13 mouse cellular contexts compared by ENCODE assay signal in genomic region chr12:36721223-36721622, GRCm38 (mm10).
DNase-seq lines count a peak whose midpoint lies in the region; ATAC-seq lines count a peak whose summit lies in the region.
"Had no signal": no experiment of that assay in that cellular context is flagged by ENCODE, and none has a peak within 500 bp of the region (broad histone marks: within the 10 kb centered on the region; RNA-seq: fewer than 3 reads in every experiment).

No protein-coding gene starts in this region.

- H3K4me3 ChIP-seq in hindbrain, embryonic 11.5 days (ENCODE audit: low read depth, low read length), result no peak overlapping the region
- H3K4me3 ChIP-seq in hindbrain, embryonic 16.5 days (ENCODE audit: low read length), result no peak overlapping the region
- H3K4me3 ChIP-seq in forebrain, embryonic 16.5 days (replicated peaks; ENCODE audit: low read length), result no peak overlapping the region
- H3K4me3 ChIP-seq in limb, embryonic 11.5 days (ENCODE audit: low read depth, low read length), result no peak overlapping the region

- no peak for DNase-seq in hindbrain, embryonic 11.5 days (ENCODE audit: low spot score)
- DNase-seq in embryo, embryonic 10.5 days (ENCODE audit: low spot score), result peak; percentile 49
- DNase-seq in limb, embryonic 11.5 days (ENCODE audit: low spot score), result peak; percentile 58
- no peak for DNase-seq in frontal cortex, postnatal 10 days (ENCODE audit: low spot score in 2 of 2)
- no peak for DNase-seq in urinary bladder, postnatal 10 days (ENCODE audit: low spot score)
- DNase-seq: adrenal gland, postnatal 25 days; heart, adult 11 months; retina, postnatal 1 day had no signal

- H3K4me2 ChIP-seq in hindbrain, embryonic 11.5 days (replicated peaks; ENCODE audit: low read depth, low read length), result no peak overlapping the region
- no peak overlapping the region for H3K4me2 ChIP-seq in hindbrain, embryonic 16.5 days (ENCODE audit: low read length)
- H3K4me2 ChIP-seq in forebrain, embryonic 16.5 days (ENCODE audit: low read length), result no peak overlapping the region
- no peak overlapping the region for H3K4me2 ChIP-seq in limb, embryonic 11.5 days (ENCODE audit: low read depth, severe bottlenecking)

- H3K4me1 ChIP-seq in hindbrain, embryonic 11.5 days (replicated peaks; ENCODE audit: control insufficient read depth, insufficient read depth, low read length), result no peaks in the 10 kb centered on the region
- no peaks in the 10 kb centered on the region for H3K4me1 ChIP-seq in hindbrain, embryonic 16.5 days (ENCODE audit: control insufficient read depth, insufficient read depth, low read depth, low read length)
- peaks cover 7% of the 10 kb centered on the region for H3K4me1 ChIP-seq in forebrain, embryonic 16.5 days (replicated peaks; ENCODE audit: control insufficient read depth, insufficient read depth, low read length)
- H3K4me1 ChIP-seq in limb, embryonic 11.5 days (ENCODE audit: control insufficient read depth, insufficient read depth, low read length), result peaks cover 17% of the 10 kb centered on the region

- ATAC-seq in hindbrain, embryonic 11.5 days (ENCODE audit: low FRiP score), result peak; percentile 35; the same call in 1 of the 2 replicates
- ATAC-seq in hindbrain, embryonic 16.5 days, result no peak
- peak; percentile 62 for ATAC-seq in forebrain, embryonic 16.5 days
- peak; percentile 81 for ATAC-seq in limb, embryonic 11.5 days (ENCODE audit: insufficient number of reproducible peaks, low FRiP score, low TSS enrichment, low read depth)
- no peak for ATAC-seq in granulocyte monocyte progenitor cell, adult 5-6 weeks (replicated peaks; ENCODE audit: poor library complexity, severe bottlenecking)

- no peaks in the 10 kb centered on the region for H3K27me3 ChIP-seq in hindbrain, embryonic 11.5 days (ENCODE audit: control insufficient read depth, insufficient read depth, low read length)
- H3K27me3 ChIP-seq in hindbrain, embryonic 16.5 days (replicated peaks; ENCODE audit: control insufficient read depth, insufficient read depth, low read length), result no peaks in the 10 kb centered on the region
- no peaks in the 10 kb centered on the region for H3K27me3 ChIP-seq in forebrain, embryonic 16.5 days (replicated peaks; ENCODE audit: control insufficient read depth, insufficient read depth, low read length)
- H3K27me3 ChIP-seq in limb, embryonic 11.5 days (ENCODE audit: control insufficient read depth, insufficient read depth, low read length), result no peaks in the 10 kb centered on the region

- no peaks in the 10 kb centered on the region for H3K9me3 ChIP-seq in hindbrain, embryonic 11.5 days (ENCODE audit: control insufficient read depth, low read length)
- H3K9me3 ChIP-seq in hindbrain, embryonic 16.5 days (ENCODE audit: control insufficient read depth, low read length), result no peaks in the 10 kb centered on the region
- no peaks in the 10 kb centered on the region for H3K9me3 ChIP-seq in forebrain, embryonic 16.5 days (ENCODE audit: control insufficient read depth, low read length)
- no peaks in the 10 kb centered on the region for H3K9me3 ChIP-seq in limb, embryonic 11.5 days (ENCODE audit: control insufficient read depth, low read length)
- H3K9me3 ChIP-seq: G1E had no signal

- H3K27ac ChIP-seq in hindbrain, embryonic 11.5 days (ENCODE audit: low read depth, low read length), result no peak overlapping the region
- H3K27ac ChIP-seq in hindbrain, embryonic 16.5 days (ENCODE audit: low read depth, low read length), result no peak overlapping the region
- no peak overlapping the region for H3K27ac ChIP-seq in forebrain, embryonic 16.5 days (ENCODE audit: low read length)
- 0 out of 2 replicates have a peak overlapping the region, but pooled peaks have one; percentile 31 for H3K27ac ChIP-seq in limb, embryonic 11.5 days (replicated peaks; ENCODE audit: low read depth, low read length)
- H3K27ac ChIP-seq: stomach, postnatal 0 days had no signal

- no peak overlapping the region for H3K9ac ChIP-seq in hindbrain, embryonic 11.5 days (ENCODE audit: low read depth, low read length)
- no peak overlapping the region for H3K9ac ChIP-seq in hindbrain, embryonic 16.5 days (ENCODE audit: low read depth, low read length)
- no peak overlapping the region for H3K9ac ChIP-seq in forebrain, embryonic 16.5 days (replicated peaks; ENCODE audit: low read depth, low read length)
- H3K9ac ChIP-seq in limb, embryonic 11.5 days (ENCODE audit: low read length), result no peak overlapping the region

- no peaks in the 10 kb centered on the region for H3K36me3 ChIP-seq in hindbrain, embryonic 11.5 days (ENCODE audit: control insufficient read depth, insufficient read depth, low read length)
- H3K36me3 ChIP-seq in hindbrain, embryonic 16.5 days (ENCODE audit: control insufficient read depth, insufficient read depth, low read length), result no peaks in the 10 kb centered on the region
- H3K36me3 ChIP-seq in forebrain, embryonic 16.5 days (ENCODE audit: control insufficient read depth, insufficient read depth), result no peaks in the 10 kb centered on the region
- no peaks in the 10 kb centered on the region for H3K36me3 ChIP-seq in limb, embryonic 11.5 days (ENCODE audit: control insufficient read depth, insufficient read depth, low read length)
- H3K36me3 ChIP-seq: G1E had no signal

- 43% methylated on average over 6 of the region's 6 CpGs for WGBS in hindbrain, embryonic 11.5 days
- 30% methylated on average over 6 of the region's 6 CpGs for WGBS in hindbrain, embryonic 16.5 days
- 26% methylated on average over 6 of the region's 6 CpGs for WGBS in forebrain, embryonic 16.5 days
- 14% methylated on average over 6 of the region's 6 CpGs for WGBS in limb, embryonic 11.5 days

Comparison
In these comparisons a context has a peak if more than half of its experiments do, and no peak if none do; other contexts are left out.
1. ATAC-seq: peak in hindbrain, embryonic 11.5 days (single experiment), forebrain, embryonic 16.5 days (single experiment) and limb, embryonic 11.5 days (single experiment); none in hindbrain, embryonic 16.5 days (single experiment) and granulocyte monocyte progenitor cell, adult 5-6 weeks (single experiment).
2. DNase-seq: peak in embryo, embryonic 10.5 days (single experiment) and limb, embryonic 11.5 days (single experiment); none in hindbrain, embryonic 11.5 days (single experiment), frontal cortex, postnatal 10 days (0 of 2) and urinary bladder, postnatal 10 days (single experiment).